Mouse (Mus musculus) brain, embryonic 14.5 days (tissue): ENCODE data around the gene Slc5a11.

Experiments used
- CTCF ChIP-seq: fragments of 200-500 bp; IDR thresholded peaks from 2 replicates; pipeline ENCODE4 v1.5.1; 2012; ENCODE audit warnings: inconsistent platforms, mild to moderate bottlenecking, moderate library complexity, borderline replicate concordance; ENCODE audit not compliant: insufficient read depth, insufficient read length; ENCODE audit errors: extremely low read depth
- POLR2A ChIP-seq: fragments of 200-500 bp; IDR thresholded peaks from 2 replicates; pipeline ENCODE4 v1.6.1; 2012; ENCODE audit warnings: mild to moderate bottlenecking, inconsistent platforms, borderline replicate concordance; ENCODE audit not compliant: poor library complexity, insufficient read depth, insufficient read length, severe bottlenecking; ENCODE audit errors: extremely low read depth

- TF ChIP-seq CTCF (no peak), POLR2A (no peak)
Observed at GRCm38 (mm10) chr7:123248166-123248565, 33.6 kb downstream of the Slc5a11 start.
